Mouse (Mus musculus): Measurements from ENCODE around the gene Elane. TPM values are rescaled to one million over a fixed set of nuclear protein-coding genes. Genes with fewer than 3 reads are reported as not detected.
"Not testable (repeated sequence)": the region's sequence is repeated elsewhere in the genome, so short reads cannot be mapped to it uniquely, and the experiment has no call there.

Gene Elane
- polyA plus RNA-seq, 1 experiment from 2014 or later = 3.4 TPM

DNA sequence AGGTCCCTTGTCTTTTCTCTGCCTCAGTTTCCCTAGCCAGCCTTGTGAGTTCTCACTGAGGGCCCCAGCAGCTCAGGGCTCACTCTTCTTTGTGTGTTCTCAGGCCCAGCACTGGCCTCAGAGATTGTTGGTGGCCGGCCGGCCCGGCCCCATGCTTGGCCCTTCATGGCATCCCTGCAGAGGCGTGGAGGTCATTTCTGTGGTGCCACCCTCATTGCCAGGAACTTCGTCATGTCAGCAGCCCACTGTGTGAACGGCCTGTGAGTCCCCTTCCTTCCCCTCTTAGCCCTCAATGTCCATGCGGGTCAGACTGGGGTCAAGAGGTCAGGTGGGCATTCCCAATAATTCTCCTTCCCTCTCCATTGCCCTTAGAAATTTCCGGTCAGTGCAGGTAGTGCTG lies 564 bp downstream of the Elane start:
- Histone ChIP-seq H3K36me3 (no peaks in the 10 kb centered on the region), H3K4me1 (peaks cover 24% of the 10 kb centered on the region), H3K4me2 (no peak overlapping the region), H3K9ac (no peak overlapping the region), H3K27ac (no peak overlapping the region), H3K9me3 (replicated peaks) (no peaks in the 10 kb centered on the region), H3K27me3 (peaks cover 4% of the 10 kb centered on the region; the same call in 1 of the 2 replicates), H3K4me3 (replicated peaks) (no peak overlapping the region)
- WGBS = 76% methylated on average over 8 of the region's 8 CpGs
- ATAC-seq (replicated peaks; ENCODE audit: low FRiP score) = no peak

DNA sequence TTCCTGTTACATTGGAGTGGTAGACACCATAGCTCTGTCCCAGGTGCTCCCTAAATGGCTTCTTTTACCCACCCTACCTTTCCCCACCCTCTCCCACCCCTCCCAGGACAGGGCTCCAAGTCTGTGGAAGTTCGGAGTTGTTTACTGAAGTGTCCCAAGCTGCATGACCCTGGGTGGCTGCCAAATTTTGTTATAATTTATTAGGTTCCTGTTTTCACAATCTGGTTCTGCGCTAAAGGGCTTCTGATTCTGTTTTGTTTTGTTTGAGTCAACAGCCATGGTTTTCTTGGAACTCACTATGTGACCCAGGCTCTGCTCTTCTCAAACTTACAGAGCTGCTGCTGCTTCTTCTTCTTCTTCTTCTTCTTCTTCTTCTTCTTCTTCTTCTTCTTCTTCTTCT lies 3.3 kb downstream of the Elane start:
- no peak overlapping the region for H3K4me2 ChIP-seq
- H3K4me1 ChIP-seq = no peaks in the 10 kb centered on the region
- WGBS = 46% methylated on average over 2 of the region's 2 CpGs
- no peak overlapping the region for H3K27ac ChIP-seq
- H3K4me3 ChIP-seq (replicated peaks) = no peak overlapping the region
- no peak overlapping the region for H3K9ac ChIP-seq
- no peaks in the 10 kb centered on the region for H3K9me3 ChIP-seq (replicated peaks)
- peaks cover 6% of the 10 kb centered on the region; the same call in 1 of the 2 replicates for H3K36me3 ChIP-seq
- ATAC-seq (replicated peaks; ENCODE audit: low FRiP score) = no peak
- H3K27me3 ChIP-seq = no peaks in the 10 kb centered on the region

DNA sequence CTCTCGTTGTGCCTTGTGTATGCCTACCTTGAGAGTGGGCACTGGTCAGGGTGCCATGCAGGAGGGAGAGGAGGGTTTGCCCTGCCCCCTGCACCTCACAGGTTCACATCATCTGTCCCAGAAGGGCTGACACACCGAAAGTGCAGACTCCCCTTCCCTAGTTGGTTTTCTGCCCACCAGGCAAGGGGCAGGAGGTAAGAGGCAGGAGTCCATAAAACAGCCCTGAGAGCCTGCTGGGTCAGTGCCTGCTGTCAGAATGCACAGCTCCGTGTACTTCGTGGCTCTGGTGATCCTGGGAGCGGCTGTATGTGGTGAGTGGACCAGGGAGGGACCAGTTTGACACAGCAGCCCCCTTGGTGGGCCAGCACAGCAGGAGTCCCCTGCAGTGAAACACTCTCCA lies 4.6 kb downstream of the Elane start, which contains the start of gene Cfd:
Cfd (plus strand) TSS at position 184 of the 400 bp plus-strand sequence.
- Histone ChIP-seq H3K27me3 (no peaks in the 10 kb centered on the region), H3K4me3 (replicated peaks) (no peak within 1 kb of the TSS), H3K36me3 (peaks cover 15% of the 10 kb centered on the region), H3K4me2 (no peak within 1 kb of the TSS), H3K4me1 (no peaks in the 10 kb centered on the region), H3K9me3 (replicated peaks) (no peaks in the 10 kb centered on the region), H3K27ac (no peak within 1 kb of the TSS), H3K9ac (no peak within 1 kb of the TSS)
- no peak for ATAC-seq (replicated peaks; ENCODE audit: low FRiP score)
- WGBS = 44% methylated on average over 5 of the region's 5 CpGs

DNA sequence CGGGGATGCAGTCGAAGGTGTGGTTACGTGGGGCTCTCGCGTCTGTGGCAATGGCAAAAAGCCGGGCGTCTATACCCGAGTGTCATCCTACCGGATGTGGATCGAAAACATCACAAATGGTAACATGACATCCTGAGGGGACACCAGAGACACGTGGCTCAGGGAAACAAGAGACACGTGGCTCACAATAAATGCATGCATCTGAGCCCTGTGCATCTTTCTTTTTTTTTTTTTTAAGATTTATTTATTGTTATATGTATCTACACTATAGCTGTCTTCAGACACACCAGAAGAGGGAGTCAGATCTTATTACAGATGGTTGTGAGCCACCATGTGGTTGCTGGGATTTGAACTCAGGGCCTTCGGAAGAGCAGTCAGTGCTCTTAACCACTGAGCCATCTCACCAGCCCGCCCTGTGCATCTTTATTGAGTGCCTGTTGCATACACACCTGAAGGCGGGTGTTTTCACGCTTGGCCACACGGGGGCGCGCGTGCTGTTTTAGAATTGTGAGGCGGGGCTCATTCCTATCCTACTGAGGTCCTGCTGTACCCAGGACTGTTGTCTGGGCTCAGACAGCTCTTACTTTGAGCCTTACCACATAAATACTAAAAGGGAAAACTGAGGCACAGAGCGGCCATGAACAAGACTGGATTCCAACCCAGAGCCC lies 6.5 kb downstream of the Elane start:
- not testable (repeated sequence) for H3K4me2 ChIP-seq; H3K27me3 ChIP-seq; H3K4me3 ChIP-seq (replicated peaks); H3K9me3 ChIP-seq (replicated peaks); ATAC-seq (replicated peaks; ENCODE audit: low FRiP score); H3K9ac ChIP-seq
- 41% methylated on average over 22 of the region's 22 CpGs for WGBS
- H3K4me1 ChIP-seq = peaks cover 10% of the 10 kb centered on the region; the same call in 1 of the 2 replicates
- H3K27ac ChIP-seq = peak overlapping the region; percentile 51
- peaks cover 34% of the 10 kb centered on the region for H3K36me3 ChIP-seq

DNA sequence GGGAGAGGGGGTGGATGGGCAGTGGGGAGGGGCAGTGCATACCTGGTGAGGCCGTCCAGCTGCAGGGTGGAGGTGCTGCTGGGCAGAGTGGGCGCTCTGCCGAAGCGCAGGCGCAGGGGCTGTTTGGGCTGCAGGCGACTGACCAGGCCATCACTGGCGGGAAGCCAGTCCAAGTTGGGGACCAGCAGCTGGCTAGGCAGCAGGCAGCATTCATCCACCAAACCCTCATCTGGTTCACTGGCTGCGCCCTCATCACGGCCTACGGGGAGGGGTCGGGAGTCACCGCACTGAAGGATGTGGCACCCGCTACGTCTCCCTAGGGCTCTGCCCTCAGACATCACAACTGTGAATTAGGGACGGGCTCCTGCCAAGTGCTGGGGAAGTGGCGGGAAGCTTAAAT lies 10.3 kb downstream of the Elane start:
- no peaks in the 10 kb centered on the region for H3K9me3 ChIP-seq (replicated peaks)
- no peak for ATAC-seq (replicated peaks; ENCODE audit: low FRiP score)
- H3K36me3 ChIP-seq = peaks cover 65% of the 10 kb centered on the region
- H3K27ac ChIP-seq = no peak overlapping the region
- no peak overlapping the region for H3K4me3 ChIP-seq (replicated peaks)
- H3K4me2 ChIP-seq = no peak overlapping the region
- H3K27me3 ChIP-seq = no peaks in the 10 kb centered on the region
- H3K9ac ChIP-seq = no peak overlapping the region
- peaks cover 17% of the 10 kb centered on the region; the same call in 1 of the 2 replicates for H3K4me1 ChIP-seq
- 88% methylated on average over 16 of the region's 16 CpGs for WGBS

DNA sequence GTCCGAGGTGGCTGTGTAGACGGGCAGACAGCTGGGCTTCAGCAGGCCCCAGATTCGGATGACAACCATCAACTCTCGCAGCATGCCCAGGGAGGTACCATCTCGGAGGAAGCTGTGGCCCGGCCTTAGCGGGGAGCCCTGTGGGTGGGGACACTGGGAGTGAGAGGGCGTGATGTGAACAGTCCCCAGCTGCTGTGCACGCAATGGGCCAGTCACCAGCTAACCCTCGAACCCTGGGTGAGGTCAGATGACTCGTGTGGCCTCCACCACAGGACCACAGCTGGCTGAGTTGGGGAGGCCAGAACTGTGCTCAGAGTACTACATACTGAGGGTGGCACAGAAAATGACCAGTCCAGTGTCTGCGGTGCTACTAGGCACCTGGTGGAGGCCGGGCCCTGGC lies 10.8 kb downstream of the Elane start:
- H3K4me1 ChIP-seq = peaks cover 17% of the 10 kb centered on the region; the same call in 1 of the 2 replicates
- no peak overlapping the region for H3K27ac ChIP-seq
- no peak overlapping the region for H3K9ac ChIP-seq
- peaks cover 70% of the 10 kb centered on the region for H3K36me3 ChIP-seq
- no peaks in the 10 kb centered on the region for H3K9me3 ChIP-seq (replicated peaks)
- no peak for ATAC-seq (replicated peaks; ENCODE audit: low FRiP score)
- no peaks in the 10 kb centered on the region for H3K27me3 ChIP-seq
- 83% methylated on average over 13 of the region's 13 CpGs for WGBS
- H3K4me3 ChIP-seq (replicated peaks) = no peak overlapping the region
- no peak overlapping the region for H3K4me2 ChIP-seq

DNA sequence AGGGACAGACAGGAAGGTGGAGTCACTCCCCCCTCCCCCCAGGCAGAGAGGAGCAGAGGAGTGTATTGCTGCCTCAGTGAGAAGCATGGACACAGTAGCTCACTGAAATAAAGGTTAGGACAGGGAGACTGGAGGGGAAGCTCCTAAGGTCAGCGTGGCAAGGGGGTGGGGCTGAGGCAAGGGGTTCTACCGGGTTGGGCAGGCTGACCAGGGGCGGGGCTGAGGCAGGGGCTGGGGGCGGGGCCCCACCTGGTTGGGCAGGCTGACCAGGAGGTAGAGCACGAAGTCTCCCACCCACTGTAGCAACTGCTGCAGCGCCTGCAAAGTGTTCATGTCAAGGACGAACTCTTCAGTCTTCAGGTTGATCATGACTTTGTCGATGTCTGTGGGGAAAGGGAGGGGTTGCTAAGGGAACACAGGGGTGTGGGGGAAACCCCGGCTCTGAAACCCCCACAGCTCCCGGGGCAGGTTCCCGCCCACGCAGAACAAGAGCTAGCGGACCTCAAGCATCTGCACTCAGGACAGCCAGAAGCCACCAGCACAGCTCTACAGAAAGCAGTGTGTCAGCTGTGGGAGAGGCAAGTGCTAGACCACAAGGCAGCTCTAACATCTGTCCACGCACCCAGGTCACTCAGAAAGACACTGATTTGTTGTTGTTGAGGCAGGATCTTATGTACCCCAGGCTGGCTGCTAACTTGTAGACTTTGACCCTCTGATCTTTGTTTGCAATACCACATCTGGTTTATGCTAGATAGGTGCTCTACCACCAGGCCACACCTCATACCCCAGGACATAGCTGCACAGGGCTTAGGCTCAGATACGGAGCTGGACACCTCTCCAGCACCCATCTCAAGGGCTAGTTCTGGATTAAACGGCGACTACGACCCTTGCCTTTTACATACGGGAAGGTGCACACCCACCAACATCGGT lies 11.5 kb downstream of the Elane start:
- H3K27me3 ChIP-seq = no peaks in the 10 kb centered on the region
- H3K4me2 ChIP-seq = no peak overlapping the region
- H3K4me1 ChIP-seq = peaks cover 17% of the 10 kb centered on the region; the same call in 1 of the 2 replicates
- 47% methylated on average over 20 of the region's 20 CpGs for WGBS
- no peak overlapping the region; the same call in 1 of the 2 replicates for H3K9ac ChIP-seq
- peak; percentile 41; the same call in 1 of the 2 replicates for ATAC-seq (replicated peaks; ENCODE audit: low FRiP score)
- no peak overlapping the region for H3K27ac ChIP-seq
- H3K4me3 ChIP-seq (replicated peaks) = no peak overlapping the region
- H3K36me3 ChIP-seq = peaks cover 78% of the 10 kb centered on the region
- H3K9me3 ChIP-seq (replicated peaks) = no peaks in the 10 kb centered on the region

DNA sequence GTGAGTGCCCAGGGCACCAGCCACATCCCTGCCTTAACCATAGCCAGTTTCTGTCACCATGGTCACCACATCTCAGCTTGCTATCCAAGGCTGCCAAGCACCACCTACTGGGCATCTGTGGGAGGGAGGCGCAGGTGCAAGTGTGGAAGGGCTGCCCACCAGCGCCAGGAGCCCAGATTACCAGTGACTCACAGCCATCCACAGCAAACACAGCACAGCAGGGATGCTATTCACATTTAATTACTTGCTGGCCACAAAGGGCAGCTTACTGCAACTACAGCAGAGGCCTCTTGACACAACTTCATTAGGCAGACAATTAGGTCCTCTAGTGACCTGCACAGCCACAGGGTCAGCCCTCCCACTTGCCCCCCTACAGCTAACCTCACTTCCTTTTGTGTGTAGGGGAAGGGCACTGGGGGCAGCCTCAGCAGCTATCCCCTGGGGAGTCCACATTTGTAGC lies 14.9 kb downstream of the Elane start:
- no peak overlapping the region for H3K4me3 ChIP-seq (replicated peaks)
- H3K27ac ChIP-seq = no peak overlapping the region
- no peak overlapping the region for H3K9ac ChIP-seq
- ATAC-seq (replicated peaks; ENCODE audit: low FRiP score) = no peak
- H3K4me1 ChIP-seq = peaks cover 17% of the 10 kb centered on the region; the same call in 1 of the 2 replicates
- WGBS = 64% methylated on average over 2 of the region's 2 CpGs
- H3K36me3 ChIP-seq = peaks cover 94% of the 10 kb centered on the region
- H3K27me3 ChIP-seq = no peaks in the 10 kb centered on the region
- no peak overlapping the region for H3K4me2 ChIP-seq
- H3K9me3 ChIP-seq (replicated peaks) = no peaks in the 10 kb centered on the region

DNA sequence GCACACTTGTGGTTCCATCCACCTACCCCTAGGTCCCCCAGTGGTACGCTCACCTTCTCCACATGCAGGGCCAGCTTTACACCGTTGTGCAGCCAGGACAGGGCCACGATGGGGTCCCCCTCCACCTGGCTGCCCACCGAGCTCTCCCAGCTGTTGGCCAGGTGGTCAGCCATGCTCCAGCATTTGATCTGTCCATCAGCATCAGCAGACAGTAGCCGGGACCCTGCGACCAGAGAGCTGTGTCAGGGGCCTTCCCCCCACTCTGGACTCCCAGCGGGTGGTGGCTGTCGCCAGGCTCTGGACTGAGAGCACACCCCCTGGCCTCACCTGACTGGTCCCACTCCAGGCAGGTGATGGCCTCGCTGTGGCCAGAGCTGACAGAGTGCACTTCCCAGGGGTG lies 20.7 kb downstream of the Elane start:
- Histone ChIP-seq H3K36me3 (peaks cover 71% of the 10 kb centered on the region), H3K4me1 (peaks cover 22% of the 10 kb centered on the region)
- 94% methylated on average over 9 of the region's 9 CpGs for WGBS

DNA sequence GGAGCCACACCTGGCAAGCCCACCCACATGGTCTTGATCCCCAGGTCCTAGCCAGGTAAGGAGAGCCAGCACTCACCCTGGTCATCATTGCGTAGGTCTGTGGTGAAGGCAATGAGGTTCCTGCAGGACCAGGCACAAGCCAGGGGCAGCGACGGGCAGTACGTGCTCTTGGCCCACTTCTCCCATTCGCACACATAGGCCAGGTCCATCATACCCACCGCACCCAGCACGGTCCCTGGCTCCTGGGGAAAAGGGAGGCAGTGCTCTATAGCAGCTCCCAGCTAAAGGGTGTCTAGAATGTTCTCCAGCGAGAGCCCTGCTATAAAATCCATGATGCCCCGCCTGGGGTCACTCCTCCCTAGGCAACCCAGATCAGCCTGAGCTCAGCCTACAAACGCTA lies 21.4 kb downstream of the Elane start:
- peaks cover 70% of the 10 kb centered on the region for H3K36me3 ChIP-seq
- ATAC-seq (replicated peaks; ENCODE audit: low FRiP score) = no peak
- peak overlapping the region; percentile 37; the same call in 1 of the 2 replicates for H3K27ac ChIP-seq
- no peaks in the 10 kb centered on the region for H3K27me3 ChIP-seq
- no peak overlapping the region for H3K9ac ChIP-seq
- peaks cover 22% of the 10 kb centered on the region for H3K4me1 ChIP-seq
- 88% methylated on average over 10 of the region's 10 CpGs for WGBS
- H3K9me3 ChIP-seq (replicated peaks) = no peaks in the 10 kb centered on the region
- peak overlapping the region; percentile 76 for H3K4me3 ChIP-seq (replicated peaks)
- peak overlapping the region; percentile 59 for H3K4me2 ChIP-seq

More for the DNA sequence above, 20.7 kb downstream of the Elane start:
- H3K4me2 ChIP-seq = no peak overlapping the region
- no peak overlapping the region for H3K27ac ChIP-seq
- no peak overlapping the region for H3K4me3 ChIP-seq (replicated peaks)
- no peak overlapping the region for H3K9ac ChIP-seq
- no peaks in the 10 kb centered on the region for H3K9me3 ChIP-seq (replicated peaks)
- H3K27me3 ChIP-seq = no peaks in the 10 kb centered on the region
- ATAC-seq (replicated peaks; ENCODE audit: low FRiP score) = no peak

DNA sequence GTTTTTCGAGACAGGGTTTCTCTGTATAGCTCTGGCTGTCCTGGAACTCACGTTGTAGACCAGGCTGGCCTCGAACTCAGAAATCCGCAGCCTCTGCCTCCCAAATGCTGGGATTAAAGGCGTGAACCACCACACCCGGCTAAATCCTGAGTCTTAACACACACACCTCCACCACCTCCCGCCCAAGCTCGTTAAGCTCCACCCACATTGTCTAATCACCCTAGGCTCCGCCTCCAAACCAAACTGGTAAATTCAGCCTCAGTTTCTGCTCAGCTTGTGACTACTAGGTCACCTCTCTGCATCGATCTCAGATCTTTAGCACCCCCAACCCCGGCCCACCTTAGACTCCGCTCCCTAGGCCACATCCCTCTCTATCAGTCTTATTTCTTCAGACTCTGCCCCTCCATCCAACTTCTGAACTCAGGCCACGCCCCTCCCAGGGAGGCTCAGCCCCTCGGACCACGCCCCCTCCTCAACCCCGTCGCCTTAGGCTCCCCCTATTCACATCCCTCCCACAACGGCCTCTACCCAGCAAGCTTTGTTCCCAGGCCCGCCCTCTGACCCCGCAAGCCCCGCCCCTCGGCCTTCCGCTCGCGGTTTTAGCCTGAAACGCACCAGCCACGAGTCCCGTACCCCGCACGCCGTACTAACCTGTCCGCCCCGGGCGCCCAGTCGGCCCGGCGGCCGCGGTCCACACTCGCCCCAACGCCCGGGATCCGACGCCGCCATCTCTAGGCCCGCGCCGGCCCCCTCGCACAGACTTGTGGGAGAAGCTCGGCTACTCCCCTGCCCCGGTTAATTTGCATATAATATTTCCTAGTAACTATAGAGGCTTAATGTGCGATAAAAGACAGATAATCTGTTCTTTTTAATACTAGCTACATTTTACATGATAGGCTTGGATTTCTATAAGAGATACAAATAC lies 22.4 kb downstream of the Elane start, which contains the start of gene Med16:
Med16 (minus strand) TSS at position 757 of the 925 bp plus-strand sequence.
- peak; percentile 93 for ATAC-seq (replicated peaks; ENCODE audit: low FRiP score)
- peak within 1 kb of the TSS; percentile 76 for H3K4me3 ChIP-seq (replicated peaks)
- WGBS = 1% methylated on average over 52 of the region's 52 CpGs
- H3K27ac ChIP-seq = peak within 1 kb of the TSS; percentile 97
- H3K9ac ChIP-seq = peak within 1 kb of the TSS; percentile 84
- H3K4me1 ChIP-seq = peaks cover 22% of the 10 kb centered on the region
- no peaks in the 10 kb centered on the region for H3K27me3 ChIP-seq
- peak within 1 kb of the TSS; percentile 59 for H3K4me2 ChIP-seq
- H3K9me3 ChIP-seq (replicated peaks) = no peaks in the 10 kb centered on the region
- H3K36me3 ChIP-seq = peaks cover 66% of the 10 kb centered on the region

Measured in kidney, embryonic 15.5 days (tissue).